19 mouse cellular contexts compared by ENCODE assay signal in genomic region chr15:81255063-81255462, GRCm38 (mm10). TPM values are rescaled to one million over a fixed set of nuclear protein-coding genes. Genes with fewer than 3 reads are reported as not detected.
A peak's percentile ranks its signal among the peaks of the same experiment; 100 is the strongest.
DNase-seq lines count a peak whose midpoint lies in the region; ATAC-seq and TF ChIP-seq lines count a peak whose summit lies in the region.
"Had no signal": no experiment of that assay in that cellular context is flagged by ENCODE, and none has a peak within 500 bp of the region (broad histone marks: within the 10 kb centered on the region; RNA-seq: fewer than 3 reads in every experiment).

No protein-coding gene starts in this region.

- H3K4me1 ChIP-seq in hindbrain, embryonic 16.5 days (ENCODE audit: control insufficient read depth, insufficient read depth, low read depth, low read length), result peaks cover 5% of the 10 kb centered on the region; the same call in 1 of the 2 replicates
- no peaks in the 10 kb centered on the region for H3K4me1 ChIP-seq in hindbrain, embryonic 12.5 days
- peaks cover 4% of the 10 kb centered on the region; the same call in 1 of the 2 replicates for H3K4me1 ChIP-seq in intestine, postnatal 0 days (replicated peaks; ENCODE audit: control insufficient read depth, insufficient read depth, low read length)
- H3K4me1 ChIP-seq: liver, embryonic 12.5 days had no signal

- no peak for TF ChIP-seq CTCF in intestine, postnatal 0 days (IDR thresholded peaks at IDR 0.05; ENCODE audit: low read depth)

- intact Hi-C loops in heart, postnatal 25 days (cut with DNase I), result no loop called here
- intact Hi-C loops in heart, postnatal 10 days (cut with DNase I), result no loop called here

- peaks cover 7% of the 10 kb centered on the region; the same call in 1 of the 2 replicates for H3K9me3 ChIP-seq in hindbrain, embryonic 16.5 days (ENCODE audit: control insufficient read depth, low read length)
- H3K9me3 ChIP-seq in hindbrain, embryonic 12.5 days (replicated peaks), result 0 out of 2 replicates have a peak, but pooled peaks cover 4% of the 10 kb centered on the region
- no peaks in the 10 kb centered on the region for H3K9me3 ChIP-seq in intestine, postnatal 0 days (ENCODE audit: control insufficient read depth)
- H3K9me3 ChIP-seq: liver, embryonic 12.5 days; lung, embryonic 15.5 days had no signal

- DNase-seq in CD4-positive, CD25-positive, alpha-beta regulatory T cell, adult 2 months (ENCODE audit: low read depth, low spot score), result peak; percentile 47
- no peak for DNase-seq in heart, postnatal 25 days (ENCODE audit: low spot score)
- DNase-seq in lung, postnatal 4 days, result no peak
- DNase-seq in heart, postnatal 10 days, result no peak
- DNase-seq: cerebellum, adult 11 months; cerebellum, postnatal 36 days; gastrocnemius, postnatal 10 days; heart, postnatal 14 days; kidney, adult 8-10 months; kidney, postnatal 4 days; layer of hippocampus, postnatal 36 days; left cerebral cortex, postnatal 4 days had no signal

- WGBS in hindbrain, embryonic 16.5 days, result 42% methylated on average over 6 of the region's 6 CpGs
- 55% methylated on average over 6 of the region's 6 CpGs for WGBS in hindbrain, embryonic 12.5 days
- WGBS in intestine, postnatal 0 days, result 28% methylated on average over 6 of the region's 6 CpGs

- no peaks in the 10 kb centered on the region for H3K36me3 ChIP-seq in hindbrain, embryonic 16.5 days (ENCODE audit: control insufficient read depth, insufficient read depth, low read length)
- H3K36me3 ChIP-seq in hindbrain, embryonic 12.5 days, result no peaks in the 10 kb centered on the region
- no peaks in the 10 kb centered on the region for H3K36me3 ChIP-seq in intestine, postnatal 0 days (ENCODE audit: control insufficient read depth, insufficient read depth)
- H3K36me3 ChIP-seq: liver, embryonic 12.5 days; lung, embryonic 15.5 days had no signal

- no peaks in the 10 kb centered on the region for H3K27me3 ChIP-seq in hindbrain, embryonic 16.5 days (replicated peaks; ENCODE audit: control insufficient read depth, insufficient read depth, low read length)
- H3K27me3 ChIP-seq in hindbrain, embryonic 12.5 days, result no peaks in the 10 kb centered on the region
- no peaks in the 10 kb centered on the region for H3K27me3 ChIP-seq in intestine, postnatal 0 days (replicated peaks; ENCODE audit: control insufficient read depth, insufficient read depth, low read length)
- H3K27me3 ChIP-seq: lung, embryonic 15.5 days had no signal

- H3K9ac ChIP-seq in hindbrain, embryonic 16.5 days (ENCODE audit: low read depth, low read length), result no peak overlapping the region
- H3K9ac ChIP-seq in hindbrain, embryonic 12.5 days, result no peak overlapping the region
- H3K9ac ChIP-seq in intestine, postnatal 0 days (ENCODE audit: low read depth, low read length), result no peak overlapping the region
- H3K9ac ChIP-seq: liver, embryonic 12.5 days; lung, embryonic 15.5 days had no signal

- H3K27ac ChIP-seq in hindbrain, embryonic 16.5 days (ENCODE audit: low read depth, low read length), result peak overlapping the region; percentile 48
- H3K27ac ChIP-seq in hindbrain, embryonic 12.5 days, result no peak overlapping the region
- no peak overlapping the region for H3K27ac ChIP-seq in intestine, postnatal 0 days (ENCODE audit: low read depth, low read length)
- H3K27ac ChIP-seq: liver, embryonic 12.5 days; lung, embryonic 15.5 days had no signal

- ATAC-seq in hindbrain, embryonic 16.5 days, result peak; percentile 69
- ATAC-seq in hindbrain, embryonic 12.5 days (ENCODE audit: low FRiP score), result no peak
- peak; percentile 52 for ATAC-seq in activated CD4-positive, CD25-positive, alpha-beta regulatory T cell, adult 4 months
- ATAC-seq in intestine, postnatal 0 days, result peak; percentile 74
- ATAC-seq: liver, embryonic 12.5 days had no signal

- no peak overlapping the region for H3K4me2 ChIP-seq in hindbrain, embryonic 16.5 days (ENCODE audit: low read length)
- no peak overlapping the region for H3K4me2 ChIP-seq in hindbrain, embryonic 12.5 days (replicated peaks)
- H3K4me2 ChIP-seq in intestine, postnatal 0 days (replicated peaks; ENCODE audit: low read depth), result no peak overlapping the region
- H3K4me2 ChIP-seq: liver, embryonic 12.5 days; lung, embryonic 15.5 days had no signal

- no peak overlapping the region for H3K4me3 ChIP-seq in hindbrain, embryonic 16.5 days (ENCODE audit: low read length)
- no peak overlapping the region for H3K4me3 ChIP-seq in hindbrain, embryonic 12.5 days
- no peak overlapping the region for H3K4me3 ChIP-seq in intestine, postnatal 0 days (ENCODE audit: low read depth, low read length)
- H3K4me3 ChIP-seq: liver, embryonic 12.5 days; lung, embryonic 15.5 days had no signal

RNA-seq across cellular contexts. Expression of gene Mchr1, which starts 19.8 kb away (rescaled TPM):
- polyA plus RNA-seq in hindbrain, embryonic 16.5 days (2015; fragmentation: Nextera tagmentation; extraction: Ambion mirVana), result 6.3 and 7.9 TPM in 2 replicates
- polyA plus RNA-seq in hindbrain, embryonic 12.5 days (2016; fragmentation: Nextera tagmentation; extraction: Ambion mirVana), result 0.74 and 1.2 TPM in 2 replicates
- under 1 TPM in 1 of 2 experiments, not detected in 1; 0.30 TPM for polyA plus RNA-seq in activated CD4-positive, CD25-positive, alpha-beta regulatory T cell, adult 4 months (2017; shearing (Covaris generic))
- 1.5 and 2.1 TPM in 2 replicates for polyA plus RNA-seq in intestine, postnatal 0 days (2015; fragmentation: Nextera tagmentation; extraction: Ambion mirVana)
- total RNA-seq in heart, postnatal 25 days (2021), result not detected
- total RNA-seq in heart, postnatal 10 days (2021), result not detected
- total RNA-seq: heart, postnatal 14 days; megakaryocyte progenitor cell, adult 5-6 weeks had no signal
- polyA plus RNA-seq: liver, embryonic 12.5 days had no signal
